Mouse (Mus musculus): ENCODE data around the gene Megf8. TPM values are rescaled to one million over a fixed set of nuclear protein-coding genes. Genes with fewer than 3 reads are reported as not detected.

Megf8 gene
- polyA plus RNA-seq, 1 experiment from 2014 or later = 14.7 TPM

Other genes starting within 250 kb of the Megf8 start
- gene Grik5, start 244.8 kb upstream of the Megf8 start, polyA plus RNA-seq (2014; fragmentation: Nextera tagmentation; extraction: Ambion mirVana) = 8.9 and 9.6 TPM in 2 replicates
- gene Zfp574, start 244.6 kb upstream of the Megf8 start, polyA plus RNA-seq (2014; fragmentation: Nextera tagmentation; extraction: Ambion mirVana) = 29.3 and 29.6 TPM in 2 replicates
- 33.7 and 40.9 TPM in 2 replicates for gene Pou2f2, start 137.4 kb upstream of the Megf8 start, polyA plus RNA-seq (2014; fragmentation: Nextera tagmentation; extraction: Ambion mirVana)
- gene Dedd2, start 96.5 kb upstream of the Megf8 start, polyA plus RNA-seq (2014; fragmentation: Nextera tagmentation; extraction: Ambion mirVana) = 11.0 and 11.6 TPM in 2 replicates
- gene Zfp526, start 95.7 kb upstream of the Megf8 start, polyA plus RNA-seq (2014; fragmentation: Nextera tagmentation; extraction: Ambion mirVana) = 3.7 and 3.8 TPM in 2 replicates
- gene Gsk3a, start 79.3 kb upstream of the Megf8 start, polyA plus RNA-seq (2014; fragmentation: Nextera tagmentation; extraction: Ambion mirVana) = 15.9 and 19.7 TPM in 2 replicates
- gene Erf, start 66.4 kb upstream of the Megf8 start, polyA plus RNA-seq (2014; fragmentation: Nextera tagmentation; extraction: Ambion mirVana) = 16.2 and 16.7 TPM in 2 replicates
- gene Cic, start 49.5 kb upstream of the Megf8 start, polyA plus RNA-seq (2014; fragmentation: Nextera tagmentation; extraction: Ambion mirVana) = 30.4 and 38.2 TPM in 2 replicates
- gene Pafah1b3, start 19.2 kb upstream of the Megf8 start, polyA plus RNA-seq (2014; fragmentation: Nextera tagmentation; extraction: Ambion mirVana) = 321 and 324 TPM in 2 replicates
- 0.32 and 1.0 TPM in 2 replicates for gene Prr19, start 15.8 kb upstream of the Megf8 start, polyA plus RNA-seq (2014; fragmentation: Nextera tagmentation; extraction: Ambion mirVana)
- 9.6 and 10.2 TPM in 2 replicates for gene Tmem145, start 11.1 kb upstream of the Megf8 start, polyA plus RNA-seq (2014; fragmentation: Nextera tagmentation; extraction: Ambion mirVana)
- not detected in 2 replicates for gene Cnfn, start 52.6 kb downstream of the Megf8 start, polyA plus RNA-seq (2014; fragmentation: Nextera tagmentation; extraction: Ambion mirVana)
- 2.5 and 3.9 TPM in 2 replicates for gene Lipe, start 81.5 kb downstream of the Megf8 start, polyA plus RNA-seq (2014; fragmentation: Nextera tagmentation; extraction: Ambion mirVana)
- 0.34 TPM in 1 of 2 replicates, not detected in the other for gene Cxcl17, start 95.7 kb downstream of the Megf8 start, polyA plus RNA-seq (2014; fragmentation: Nextera tagmentation; extraction: Ambion mirVana)
- gene Ceacam1, start 160.4 kb downstream of the Megf8 start, polyA plus RNA-seq (2014; fragmentation: Nextera tagmentation; extraction: Ambion mirVana) = 1.0 and 1.2 TPM in 2 replicates
- not detected in 2 replicates for gene Ceacam2, start 222.7 kb downstream of the Megf8 start, polyA plus RNA-seq (2014; fragmentation: Nextera tagmentation; extraction: Ambion mirVana)